Mouse (Mus musculus) forebrain, embryonic 10.5 days (tissue): ENCODE data around the gene Ercc2. TPM values are rescaled to one million over a fixed set of nuclear protein-coding genes. Genes with fewer than 3 reads are reported as not detected.

Source experiments
- DNase-seq: peaks from one replicate; pipeline ENCODE4 v3.0.0-alpha.2; 2017; ENCODE audit warnings: low spot score; ENCODE audit errors: extremely low spot score
- H3K27ac ChIP-seq: fragments of 300-500 bp; sonication (generic); 2 replicates; pipeline ENCODE4 v1.5.1; 2016; ENCODE audit warnings: mild to moderate bottlenecking
- H3K27me3 ChIP-seq: fragments of 300-500 bp; sonication (generic); 2 replicates; pipeline ENCODE4 v1.6.1; 2016; ENCODE audit warnings: mild to moderate bottlenecking; ENCODE audit not compliant: poor library complexity, severe bottlenecking
- H3K36me3 ChIP-seq: fragments of 300-500 bp; sonication (generic); replicated peaks from 2 replicates; pipeline ENCODE4 v1.6.1; 2016; ENCODE audit warnings: mild to moderate bottlenecking, moderate library complexity
- H3K4me1 ChIP-seq: fragments of 300-500 bp; sonication (generic); 2 replicates; pipeline ENCODE4 v1.6.1; 2016
- H3K4me3 ChIP-seq: fragments of 300-500 bp; sonication (generic); 2 replicates; pipeline ENCODE4 v1.5.1; 2016; ENCODE audit warnings: mild to moderate bottlenecking, moderate library complexity
- H3K9me3 ChIP-seq: fragments of 300-500 bp; sonication (generic); 2 replicates; pipeline ENCODE4 v1.6.1; 2016; ENCODE audit warnings: mild to moderate bottlenecking, moderate library complexity
- WGBS: fragments of 180-500 bp; shearing (Covaris S2); methylation state at CpG from one replicate; pipeline ENCODE4 v1.1.7; 2016; 5-methylcytosine and 5-hydroxymethylcytosine counted together
- polyA plus RNA-seq: library from polyadenylated mRNA; unstranded; fragments of >200 nt; fragmentation: Nextera tagmentation; extraction: Ambion mirVana; gene quantifications from 2 replicates; pipeline ENCODE4 v1.2.1, GENCODE M21; 2016

Gene Ercc2
- polyA plus RNA-seq, 1 experiment from 2014 or later: 26.9 TPM

DNA sequence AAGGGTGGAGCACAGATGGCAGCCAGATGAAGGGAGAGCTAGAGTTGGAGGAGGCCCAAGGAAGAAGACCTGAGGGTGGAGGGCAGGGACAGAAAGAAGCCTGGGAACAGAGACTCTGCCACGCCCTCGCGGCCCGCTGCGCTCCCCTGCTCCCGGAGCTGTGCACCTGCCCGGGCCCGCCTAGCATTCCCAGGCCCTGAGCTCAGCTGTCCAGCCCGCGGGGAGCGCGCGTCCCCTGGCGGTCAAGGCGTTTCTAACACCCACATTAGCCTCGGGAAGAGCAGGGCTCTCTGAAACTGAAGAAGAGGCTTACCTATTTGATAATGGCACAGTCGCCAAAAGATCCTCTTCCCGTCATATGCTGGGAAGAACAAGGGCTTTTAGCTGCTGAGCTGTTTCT lies 17.9 kb upstream of the Ercc2 start:
- 0 out of 2 replicates have a peak overlapping the region, but pooled peaks have one; percentile 40 for H3K27ac ChIP-seq
- WGBS: 4% methylated on average over 18 of the region's 18 CpGs

DNA sequence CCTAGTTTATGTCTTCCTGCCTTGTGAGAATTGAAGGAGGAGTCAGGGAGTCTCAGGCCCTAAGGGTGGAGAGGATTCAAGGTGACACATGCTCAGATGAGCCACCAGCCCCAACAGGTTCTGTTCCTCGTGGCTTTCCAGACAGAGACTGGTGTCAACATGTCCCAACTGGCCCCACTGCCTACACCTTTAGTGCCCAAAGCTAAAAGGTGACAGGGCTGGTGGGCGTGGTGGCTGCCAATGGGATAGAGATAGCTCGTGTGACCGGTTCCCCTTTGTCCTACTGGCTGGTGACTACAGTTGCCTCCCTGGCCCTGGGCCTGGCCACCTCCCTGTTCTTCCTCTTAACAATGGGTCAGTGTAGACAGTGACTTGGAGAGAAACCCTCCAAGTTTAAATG lies 16.4 kb upstream of the Ercc2 start:
- Histone ChIP-seq H3K27me3 (peaks cover 46% of the 10 kb centered on the region), H3K4me3 (no peak overlapping the region), H3K4me1 (peaks cover 48% of the 10 kb centered on the region), H3K36me3 (peaks cover under 1% of the 10 kb centered on the region; the same call in 1 of the 2 replicates), H3K9me3 (no peaks in the 10 kb centered on the region), H3K27ac (no peak overlapping the region)
- no peak for DNase-seq
- 80% methylated on average over 4 of the region's 4 CpGs for WGBS

More for the DNA sequence above, 17.9 kb upstream of the Ercc2 start:
- Histone ChIP-seq H3K4me1 (peaks cover 46% of the 10 kb centered on the region), H3K4me3 (peak overlapping the region; percentile 10; the same call in 1 of the 2 replicates), H3K36me3 (no peaks in the 10 kb centered on the region), H3K9me3 (no peaks in the 10 kb centered on the region), H3K27me3 (peaks cover 31% of the 10 kb centered on the region)
- DNase-seq: peak; percentile 67

DNA sequence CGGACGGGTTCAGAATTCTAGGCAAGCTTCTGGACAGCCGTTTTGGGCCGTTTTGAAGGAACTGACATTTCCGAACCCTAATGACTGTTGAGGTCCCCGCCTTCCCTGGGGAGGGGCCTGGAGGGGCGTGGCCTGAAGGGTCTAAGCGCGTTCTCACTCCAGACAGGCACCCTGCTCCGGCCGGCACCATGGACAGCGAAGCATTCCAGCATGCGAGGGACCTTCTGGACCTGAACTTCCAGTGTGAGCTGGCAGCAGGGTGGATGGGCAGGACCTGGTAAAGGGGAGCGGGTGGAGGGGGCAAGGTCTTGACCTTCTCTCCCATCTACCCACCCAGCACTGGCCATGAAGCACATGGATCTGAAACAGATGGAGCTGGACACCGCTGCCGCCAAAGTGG lies 13.4 kb upstream of the Ercc2 start:
- peaks cover 17% of the 10 kb centered on the region; the same call in 1 of the 2 replicates for H3K36me3 ChIP-seq
- H3K9me3 ChIP-seq: no peaks in the 10 kb centered on the region
- H3K27me3 ChIP-seq: peaks cover 41% of the 10 kb centered on the region
- H3K4me3 ChIP-seq: no peak overlapping the region
- no peak for DNase-seq
- no peak overlapping the region for H3K27ac ChIP-seq
- 20% methylated on average over 16 of the region's 16 CpGs for WGBS
- H3K4me1 ChIP-seq: peaks cover 24% of the 10 kb centered on the region

DNA sequence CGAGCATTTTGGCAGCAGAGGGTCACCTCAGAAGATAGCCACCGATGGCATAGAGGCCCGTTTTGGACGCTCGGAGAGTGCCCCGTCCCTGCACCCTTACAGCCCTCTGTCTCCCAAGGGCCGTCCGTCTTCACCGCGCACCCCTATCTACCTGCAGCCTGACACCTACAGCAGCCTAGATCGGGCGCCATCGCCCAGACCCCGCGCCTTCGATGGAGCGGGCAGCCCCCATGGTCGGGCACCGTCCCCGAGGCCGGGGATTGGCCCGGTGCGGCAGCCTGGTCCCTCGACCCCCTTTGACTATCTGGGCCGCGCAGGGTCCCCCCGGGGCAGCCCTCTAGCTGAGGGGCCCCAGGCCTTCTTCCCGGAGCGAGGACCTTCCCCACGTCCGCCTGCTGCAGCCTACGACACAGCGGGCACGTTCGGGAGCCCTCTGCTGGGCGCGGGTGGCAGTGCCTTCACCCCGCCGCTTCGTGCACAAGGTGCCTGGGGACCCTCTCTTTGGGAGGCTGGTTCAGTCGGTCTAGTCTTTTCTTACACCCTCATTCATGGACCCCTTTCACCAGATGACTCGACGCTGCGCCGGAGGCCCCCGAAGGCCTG lies 11.9 kb upstream of the Ercc2 start:
- peaks cover 15% of the 10 kb centered on the region for H3K4me1 ChIP-seq
- 12% methylated on average over 46 of the region's 46 CpGs for WGBS
- peak overlapping the region; percentile 51 for H3K4me3 ChIP-seq
- H3K9me3 ChIP-seq: no peaks in the 10 kb centered on the region
- DNase-seq: peak; percentile 66
- peaks cover 26% of the 10 kb centered on the region for H3K36me3 ChIP-seq
- peak overlapping the region; percentile 74 for H3K27ac ChIP-seq
- peaks cover 36% of the 10 kb centered on the region for H3K27me3 ChIP-seq

DNA sequence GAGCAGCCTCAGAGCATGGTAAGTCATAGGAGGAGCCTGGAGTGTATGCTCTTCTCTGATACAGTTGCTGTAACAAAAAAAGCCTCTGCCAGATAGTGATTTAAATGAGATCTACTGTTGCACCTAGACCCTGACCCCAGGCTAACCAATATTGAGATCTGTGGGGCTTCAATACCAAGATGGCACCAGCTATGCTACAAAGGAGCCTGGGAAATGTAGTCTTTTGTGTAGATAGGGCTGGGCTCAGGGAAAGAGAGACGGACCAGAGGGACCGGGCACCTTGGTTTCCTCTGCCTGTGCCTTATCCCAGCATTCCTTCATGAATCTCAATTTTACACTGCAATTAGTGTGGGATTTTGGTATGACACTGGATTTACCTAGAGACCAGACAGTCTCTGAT lies 8.4 kb upstream of the Ercc2 start:
- H3K36me3 ChIP-seq: peaks cover 54% of the 10 kb centered on the region
- H3K9me3 ChIP-seq: no peaks in the 10 kb centered on the region
- WGBS: 91% methylated on average over 2 of the region's 2 CpGs
- H3K27me3 ChIP-seq: peaks cover 27% of the 10 kb centered on the region
- no peak overlapping the region for H3K4me3 ChIP-seq
- no peak overlapping the region for H3K27ac ChIP-seq
- H3K4me1 ChIP-seq: peaks cover 13% of the 10 kb centered on the region
- DNase-seq: no peak

DNA sequence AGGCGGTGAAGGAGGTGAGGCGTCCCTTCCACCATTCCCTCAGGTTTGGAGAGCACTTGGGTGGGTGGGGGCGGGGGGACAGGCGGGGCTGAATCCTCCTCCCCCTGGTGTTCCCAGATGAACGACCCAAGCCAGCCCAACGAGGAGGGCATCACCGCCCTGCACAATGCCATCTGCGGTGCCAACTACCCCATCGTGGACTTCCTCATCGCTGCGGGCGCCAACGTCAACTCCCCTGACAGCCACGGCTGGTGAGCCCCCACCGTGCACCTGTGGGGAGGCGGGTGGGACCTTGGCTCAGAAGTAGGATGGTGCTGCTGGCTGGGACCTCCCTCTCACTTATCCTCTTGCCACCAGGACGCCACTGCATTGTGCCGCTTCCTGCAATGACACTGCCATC lies 6.4 kb upstream of the Ercc2 start:
- WGBS: 81% methylated on average over 18 of the region's 18 CpGs

DNA sequence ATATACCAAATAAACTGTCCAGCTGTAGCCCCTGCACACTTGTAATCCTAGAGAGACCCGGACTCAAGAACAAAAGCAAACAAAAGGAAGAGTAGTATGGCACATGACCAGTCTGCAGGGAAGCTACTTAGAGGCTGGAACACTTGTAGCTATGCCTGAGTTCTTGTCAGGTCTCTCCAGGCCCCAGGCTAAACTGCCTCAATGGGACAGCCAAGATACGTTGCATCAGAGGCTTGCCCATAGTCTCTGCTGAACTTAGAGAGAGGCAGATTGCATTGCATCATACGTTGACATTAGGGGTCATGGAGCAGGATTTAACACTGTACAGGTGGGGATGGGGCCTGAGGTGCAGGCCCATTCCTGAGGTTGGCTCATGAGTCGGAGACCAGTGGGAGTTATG lies 5.8 kb upstream of the Ercc2 start:
- H3K27ac ChIP-seq: no peak overlapping the region
- no peaks in the 10 kb centered on the region for H3K9me3 ChIP-seq
- peaks cover 49% of the 10 kb centered on the region for H3K36me3 ChIP-seq
- DNase-seq: no peak
- 83% methylated on average over 4 of the region's 4 CpGs for WGBS
- no peaks in the 10 kb centered on the region for H3K4me1 ChIP-seq
- no peak overlapping the region for H3K4me3 ChIP-seq
- H3K27me3 ChIP-seq: 0 out of 2 replicates have a peak, but pooled peaks cover under 1% of the 10 kb centered on the region

More for the DNA sequence above, 6.4 kb upstream of the Ercc2 start:
- Histone ChIP-seq H3K27ac (no peak overlapping the region), H3K36me3 (peaks cover 55% of the 10 kb centered on the region), H3K4me1 (peaks cover 1% of the 10 kb centered on the region; the same call in 1 of the 2 replicates), H3K27me3 (peaks cover 7% of the 10 kb centered on the region), H3K4me3 (no peak overlapping the region), H3K9me3 (no peaks in the 10 kb centered on the region)
- no peak for DNase-seq

DNA sequence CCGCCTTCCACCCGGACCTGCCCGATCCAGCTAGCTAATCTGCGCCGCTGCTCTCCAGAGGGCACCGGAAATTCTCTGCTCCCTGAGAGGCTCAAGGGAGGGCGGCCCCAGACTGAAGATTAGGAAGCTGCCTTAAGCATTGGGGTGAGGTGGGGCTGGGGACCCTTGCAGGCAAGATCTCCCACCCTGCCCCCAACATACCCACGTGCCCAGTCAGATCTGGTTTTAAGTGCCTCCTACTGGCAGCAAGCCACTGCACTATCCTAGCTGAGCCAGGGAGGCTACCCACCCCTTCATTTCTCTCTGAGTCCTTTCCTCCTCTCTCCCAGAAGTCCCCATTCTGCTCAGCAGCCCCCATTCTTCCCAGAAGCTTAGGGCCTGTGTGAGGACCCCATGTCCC lies 3.8 kb upstream of the Ercc2 start:
- no peak overlapping the region for H3K27ac ChIP-seq
- no peak overlapping the region for H3K4me3 ChIP-seq
- H3K36me3 ChIP-seq: peaks cover 40% of the 10 kb centered on the region
- DNase-seq: no peak
- WGBS: 80% methylated on average over 8 of the region's 8 CpGs
- peaks cover 9% of the 10 kb centered on the region for H3K4me1 ChIP-seq
- no peaks in the 10 kb centered on the region for H3K9me3 ChIP-seq
- no peaks in the 10 kb centered on the region for H3K27me3 ChIP-seq

DNA sequence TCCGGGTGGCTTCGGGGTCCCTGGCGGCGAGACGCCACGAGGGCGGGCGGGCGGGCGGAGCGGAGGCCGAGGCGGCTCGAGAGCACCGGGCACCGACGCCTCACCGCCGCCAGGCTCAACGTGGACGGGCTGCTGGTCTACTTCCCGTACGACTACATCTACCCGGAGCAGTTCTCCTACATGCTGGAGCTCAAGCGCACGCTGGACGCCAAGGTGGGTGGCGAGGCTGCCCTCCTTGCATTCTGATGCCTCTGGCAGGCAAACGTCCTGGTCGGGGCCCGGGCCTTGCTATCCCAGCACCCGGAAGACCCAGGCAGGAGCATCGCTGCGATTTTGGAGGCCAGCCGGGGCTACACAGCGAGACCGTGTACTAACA lies 344 bp downstream of the Ercc2 start:
- Histone ChIP-seq H3K9me3 (no peaks in the 10 kb centered on the region), H3K27me3 (no peaks in the 10 kb centered on the region), H3K36me3 (peaks cover 49% of the 10 kb centered on the region), H3K4me3 (peak overlapping the region; percentile 91), H3K27ac (peak overlapping the region; percentile 85), H3K4me1 (peaks cover 18% of the 10 kb centered on the region)
- WGBS: under 1% methylated on average over 37 of the region's 37 CpGs
- DNase-seq: no peak

DNA sequence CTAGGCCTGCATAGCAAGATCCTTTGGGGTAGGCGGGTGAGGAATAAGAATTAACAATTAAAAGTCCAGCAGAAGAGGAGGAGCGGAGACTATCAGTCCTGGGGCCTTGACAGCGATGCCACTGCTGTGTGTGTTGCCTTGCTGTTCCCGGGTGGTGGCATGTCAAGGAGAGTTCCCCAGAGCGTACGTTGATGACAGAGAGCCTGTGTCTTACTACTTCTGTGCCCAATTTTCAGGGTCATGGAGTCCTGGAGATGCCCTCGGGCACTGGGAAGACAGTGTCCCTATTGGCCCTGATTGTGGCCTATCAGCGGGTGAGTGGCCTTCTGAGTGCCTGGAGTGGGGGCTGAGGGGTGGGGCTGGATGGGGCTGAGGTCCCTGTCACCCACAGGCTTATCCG lies 1.9 kb downstream of the Ercc2 start:
- Histone ChIP-seq H3K4me1 (peaks cover 24% of the 10 kb centered on the region), H3K27ac (no peak overlapping the region), H3K9me3 (no peaks in the 10 kb centered on the region), H3K36me3 (peaks cover 51% of the 10 kb centered on the region), H3K27me3 (no peaks in the 10 kb centered on the region), H3K4me3 (peak overlapping the region; percentile 91; the same call in 1 of the 2 replicates)
- DNase-seq: no peak
- WGBS: 85% methylated on average over 9 of the region's 9 CpGs

DNA sequence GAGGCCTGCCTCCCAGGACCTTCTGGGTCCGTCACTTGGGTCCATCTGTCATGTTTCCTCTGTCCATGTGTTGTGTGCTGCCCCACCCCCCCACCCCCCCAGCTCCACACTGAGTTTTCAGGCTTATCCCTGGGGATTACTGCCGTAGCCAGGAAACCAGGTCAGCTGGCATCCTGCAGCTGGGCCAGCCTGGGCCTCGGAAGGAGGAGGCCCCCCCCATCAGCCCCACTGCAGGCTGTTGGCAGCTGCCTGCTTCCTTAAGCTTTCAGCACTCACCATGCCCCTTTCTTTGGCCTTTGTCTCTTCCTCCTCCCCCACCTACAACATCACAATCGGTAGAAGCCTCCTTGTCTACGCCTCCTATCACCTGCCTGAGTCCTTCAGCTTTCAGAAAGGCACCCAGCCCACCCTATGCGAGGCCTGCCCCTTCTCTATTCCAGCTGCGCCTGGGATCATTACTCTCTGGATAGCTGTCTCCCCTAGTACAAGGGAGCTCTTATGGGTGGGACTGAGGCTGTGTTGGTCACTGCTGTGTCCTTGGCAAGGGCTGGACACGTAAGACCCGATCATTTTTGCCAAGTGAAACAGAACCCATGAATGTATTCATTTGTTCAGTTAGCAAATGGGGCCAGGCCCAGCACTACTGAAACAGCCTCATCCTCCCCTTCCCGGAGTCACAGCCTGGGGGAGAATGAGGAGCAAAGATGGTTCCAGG lies 7.0 kb downstream of the Ercc2 start:
- Histone ChIP-seq H3K9me3 (no peaks in the 10 kb centered on the region), H3K36me3 (peaks cover 100% of the 10 kb centered on the region), H3K27me3 (no peaks in the 10 kb centered on the region), H3K27ac (peak overlapping the region; percentile 56; the same call in 1 of the 2 replicates), H3K4me1 (peaks cover 9% of the 10 kb centered on the region), H3K4me3 (no peak overlapping the region)
- WGBS: 82% methylated on average over 10 of the region's 10 CpGs
- DNase-seq: no peak

DNA sequence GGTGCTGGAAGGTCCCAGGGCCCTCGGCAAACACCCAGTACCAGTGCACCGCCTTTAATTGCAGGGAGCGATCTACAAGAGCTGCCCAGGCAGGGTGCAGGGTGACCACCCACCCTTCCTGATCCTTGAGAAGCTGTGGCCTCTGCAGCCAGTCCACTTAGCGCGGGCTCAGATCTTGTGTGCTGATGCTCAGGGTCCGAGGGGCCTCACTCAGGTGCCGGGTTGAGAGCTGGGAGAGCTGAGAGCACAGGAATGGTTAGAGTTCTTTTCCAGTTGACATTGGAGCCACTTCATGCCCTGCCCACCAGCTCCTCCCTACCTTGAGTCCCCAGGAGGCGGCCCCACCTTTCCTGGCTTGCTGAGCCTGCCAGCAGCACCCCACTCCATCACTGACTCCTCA lies 12.7 kb downstream of the Ercc2 start:
- peaks cover 17% of the 10 kb centered on the region for H3K27me3 ChIP-seq
- H3K27ac ChIP-seq: no peak overlapping the region
- WGBS: 93% methylated on average over 8 of the region's 8 CpGs
- peaks cover 67% of the 10 kb centered on the region for H3K36me3 ChIP-seq
- peaks cover 6% of the 10 kb centered on the region for H3K4me1 ChIP-seq
- H3K9me3 ChIP-seq: no peaks in the 10 kb centered on the region; the same call in 1 of the 2 replicates
- DNase-seq: no peak
- 0 out of 2 replicates have a peak overlapping the region, but pooled peaks have one; percentile 3 for H3K4me3 ChIP-seq
